Mouse (Mus musculus): ENCODE data around the gene Hoxa13.

The Hoxa13 gene

DNA sequence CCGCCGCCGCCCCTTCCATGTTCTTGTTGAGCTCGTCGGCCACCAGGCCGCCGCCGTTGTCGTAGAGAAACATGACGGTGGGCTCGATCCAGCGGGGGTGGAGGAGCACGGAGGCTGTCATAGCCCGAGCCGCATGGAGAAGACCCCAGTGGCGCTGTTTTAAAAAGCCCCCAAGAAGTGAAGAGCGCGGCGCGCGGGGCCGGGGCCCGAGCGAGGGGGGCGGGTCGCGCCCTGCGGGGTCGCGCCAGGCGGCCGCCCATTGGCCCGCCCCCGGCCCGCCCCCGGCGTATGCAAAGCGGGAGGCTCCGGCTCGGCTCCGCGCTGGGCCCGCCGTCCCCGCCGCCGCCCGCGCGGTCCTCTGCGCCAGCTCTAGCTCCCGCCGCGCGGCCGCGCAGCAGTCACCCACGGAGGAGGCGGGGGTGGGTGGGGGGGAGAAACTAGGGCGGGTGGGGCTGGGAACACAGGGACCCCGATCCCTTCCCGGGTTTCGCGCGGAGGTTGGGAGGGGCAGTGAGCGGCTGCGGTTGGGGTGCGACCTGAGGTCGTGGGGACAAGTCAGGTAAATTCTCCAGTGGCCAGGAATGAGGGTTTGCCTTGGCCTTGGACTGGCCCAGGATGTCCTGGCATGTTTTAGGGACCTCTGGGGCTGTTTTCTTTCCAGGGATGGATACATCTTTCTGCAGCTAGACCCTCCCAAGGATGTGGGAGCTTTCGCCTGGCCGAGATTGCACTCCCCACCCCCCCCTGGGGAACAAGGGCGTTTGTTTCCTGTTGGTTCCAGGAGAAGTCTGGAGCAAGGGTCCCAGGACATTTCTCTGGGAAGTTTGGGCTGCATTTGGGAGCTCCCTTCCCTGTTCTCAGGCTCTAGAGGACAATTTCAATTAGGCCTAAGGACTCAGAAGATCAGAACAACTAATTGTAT lies at the start of gene Hoxa13:
Hoxa13 (minus strand) TSS at position 227 of the 922 bp plus-strand sequence.
- no peak for DNase-seq (ENCODE audit: low read depth, low spot score)

DNA sequence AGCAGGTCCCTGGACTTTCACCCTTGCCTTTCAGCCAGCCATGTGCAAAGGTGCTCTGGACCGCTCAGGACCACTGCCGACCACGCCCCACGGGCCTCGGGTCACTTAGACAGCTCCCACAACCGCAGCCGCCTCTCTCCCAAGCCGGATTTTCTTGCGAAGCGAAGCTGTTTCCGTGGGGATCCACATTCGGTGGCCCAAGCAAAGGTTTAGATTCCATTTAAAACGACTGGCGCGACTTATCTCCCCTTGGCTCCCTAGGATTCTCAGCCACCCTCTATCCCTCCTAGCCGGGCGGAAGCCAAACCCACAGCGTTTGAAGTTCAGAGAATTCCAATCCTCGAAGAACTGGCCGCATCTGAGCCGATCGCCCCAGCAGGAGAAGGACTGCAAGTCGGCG lies 49.7 kb upstream of the Hoxa13 start:
- no peak for DNase-seq (ENCODE audit: low read depth, low spot score)

DNA sequence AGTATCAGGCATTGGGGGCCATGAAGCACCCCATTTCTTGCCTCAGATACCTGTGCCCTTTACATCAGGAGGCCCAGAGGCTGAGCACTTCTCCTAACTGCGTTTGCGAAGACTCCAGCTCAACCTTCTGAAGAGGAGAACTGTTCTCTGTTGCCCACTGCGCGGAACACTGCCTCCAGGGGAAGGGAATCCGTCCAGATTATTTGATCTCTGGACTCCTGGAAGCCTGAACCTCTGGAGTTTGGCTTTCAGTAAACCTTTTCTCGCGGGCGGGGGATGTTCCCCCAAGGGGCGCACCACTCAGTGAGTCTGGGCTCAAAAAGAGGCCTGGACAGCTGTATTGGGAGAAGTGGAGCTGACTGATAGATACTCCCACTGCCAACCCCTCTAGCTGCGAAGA lies 49.1 kb upstream of the Hoxa13 start:
- DNase-seq (ENCODE audit: low read depth, low spot score): no peak

DNA sequence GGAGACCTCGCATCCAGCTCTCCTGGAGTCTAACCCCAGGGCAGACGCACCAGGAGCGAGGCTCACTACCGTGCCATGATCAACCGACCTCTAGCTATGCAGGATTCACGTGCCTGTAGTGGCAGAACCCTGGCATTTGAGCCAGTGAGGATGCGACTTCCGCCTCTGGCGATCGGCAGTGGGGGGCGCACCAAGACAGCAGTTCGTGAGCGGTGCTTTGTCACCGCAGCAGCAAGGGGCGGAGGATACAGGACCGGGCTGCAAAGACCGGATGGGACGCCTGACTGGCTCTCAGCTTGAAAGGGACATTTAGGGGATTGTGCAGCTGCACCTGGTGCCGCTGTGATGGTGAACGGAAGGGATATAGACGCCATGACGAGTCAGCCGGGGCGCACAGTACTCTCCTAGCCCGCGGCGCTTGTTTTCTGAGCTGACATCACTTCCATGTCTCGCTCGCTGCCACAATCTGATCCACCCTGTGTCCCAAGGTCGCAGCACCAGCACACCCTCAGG lies 45.3 kb upstream of the Hoxa13 start:
- DNase-seq (ENCODE audit: low read depth, low spot score): no peak

DNA sequence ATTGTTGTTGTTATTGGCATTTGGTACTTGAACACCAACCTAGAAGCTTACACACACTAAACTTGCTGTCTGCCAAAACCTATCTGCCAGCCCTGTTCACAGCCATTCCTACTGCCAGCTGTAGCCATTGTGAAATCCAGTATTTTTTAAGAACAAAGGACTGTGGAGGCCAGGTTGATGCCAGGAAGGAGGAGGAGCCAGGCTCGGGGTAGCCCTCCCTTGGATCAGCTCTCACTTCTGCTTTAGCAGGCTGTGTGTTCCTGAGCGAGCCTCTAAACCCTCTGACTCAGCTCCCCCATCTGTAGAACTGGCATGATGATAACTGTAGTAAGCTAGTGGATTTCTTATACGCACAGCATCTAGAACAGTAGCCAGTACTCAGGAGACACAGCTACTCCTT lies 42.7 kb upstream of the Hoxa13 start:
- no peak for DNase-seq (ENCODE audit: low read depth, low spot score)

DNA sequence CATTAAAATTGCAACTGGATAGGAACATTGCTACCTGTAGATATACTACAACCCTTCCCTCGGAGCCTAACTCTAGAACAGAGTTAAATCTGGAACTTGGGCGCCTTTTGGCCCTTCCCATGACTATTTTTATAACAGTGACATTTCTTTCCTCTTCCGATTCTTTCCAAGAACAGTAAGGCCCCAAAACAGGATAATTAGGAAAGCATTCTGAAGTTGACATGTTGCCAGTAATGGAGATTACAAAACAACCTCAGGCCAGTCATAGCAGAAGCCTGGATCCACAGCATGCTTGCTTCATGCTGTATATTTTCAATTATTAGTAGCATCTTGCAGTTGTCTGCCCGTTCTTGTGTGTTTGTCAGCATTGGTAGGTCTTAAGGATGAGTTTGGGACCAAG lies 40.1 kb upstream of the Hoxa13 start:
- no peak for DNase-seq (ENCODE audit: low read depth, low spot score)

DNA sequence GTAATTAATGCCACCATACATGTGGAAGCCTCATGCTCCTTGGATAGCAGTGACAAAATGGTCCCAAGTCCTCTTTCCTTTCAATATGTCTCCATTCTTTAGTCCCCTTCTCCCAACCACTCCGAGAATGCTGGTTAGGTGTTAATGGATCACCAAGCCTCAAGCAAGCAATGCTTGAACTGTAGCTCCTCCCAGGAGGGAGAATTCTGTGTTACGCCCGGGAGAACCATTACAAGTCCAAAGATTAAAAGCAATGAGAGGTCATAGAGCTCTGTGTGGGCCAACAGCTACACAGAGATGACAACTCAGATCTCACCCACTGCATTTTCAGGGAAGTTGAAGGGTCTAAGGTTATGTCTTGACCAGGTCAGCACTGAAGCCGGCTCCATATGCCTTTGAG lies 37.8 kb upstream of the Hoxa13 start:
- DNase-seq (ENCODE audit: low read depth, low spot score): no peak

DNA sequence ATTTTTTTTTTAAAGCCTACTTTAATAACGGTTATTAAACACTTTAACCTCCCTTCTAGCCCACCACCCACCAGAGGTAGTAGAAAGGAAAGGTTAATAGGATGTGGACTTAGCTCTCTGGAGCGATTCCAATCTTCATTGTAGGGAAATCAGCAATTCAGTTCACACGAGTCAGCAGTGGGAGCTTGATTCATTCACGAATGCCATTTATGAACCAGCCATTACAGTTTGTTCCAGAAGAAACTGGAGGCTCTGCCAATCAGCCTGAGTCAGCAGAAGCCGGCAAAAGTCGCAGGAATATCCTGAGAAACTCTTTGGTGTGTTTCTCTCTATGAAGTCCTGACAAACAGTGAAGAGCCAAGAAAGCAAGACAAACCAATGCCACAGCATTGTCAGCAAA lies 33.9 kb upstream of the Hoxa13 start:
- DNase-seq (ENCODE audit: low read depth, low spot score): no peak

DNA sequence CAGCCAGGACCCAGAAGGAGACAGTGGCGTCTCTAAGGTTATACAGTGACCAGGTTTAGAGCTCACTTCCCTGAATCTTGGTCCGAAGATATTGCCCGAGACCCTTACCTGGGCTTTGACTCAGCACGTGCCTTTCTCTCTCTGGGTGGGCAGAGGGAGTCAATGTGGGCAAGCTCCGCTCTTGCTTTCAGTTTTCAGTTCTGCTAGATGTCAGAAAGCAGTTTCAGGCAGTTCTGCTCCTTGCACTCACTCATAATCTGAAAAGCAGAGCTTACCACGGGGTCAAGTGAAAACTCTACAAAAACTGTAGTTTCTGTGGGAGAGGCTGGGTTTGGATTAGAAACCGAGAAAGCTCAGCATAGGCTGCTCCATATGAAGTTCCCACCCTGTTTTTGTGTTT lies 31.6 kb upstream of the Hoxa13 start:
- no peak for DNase-seq (ENCODE audit: low read depth, low spot score)

DNA sequence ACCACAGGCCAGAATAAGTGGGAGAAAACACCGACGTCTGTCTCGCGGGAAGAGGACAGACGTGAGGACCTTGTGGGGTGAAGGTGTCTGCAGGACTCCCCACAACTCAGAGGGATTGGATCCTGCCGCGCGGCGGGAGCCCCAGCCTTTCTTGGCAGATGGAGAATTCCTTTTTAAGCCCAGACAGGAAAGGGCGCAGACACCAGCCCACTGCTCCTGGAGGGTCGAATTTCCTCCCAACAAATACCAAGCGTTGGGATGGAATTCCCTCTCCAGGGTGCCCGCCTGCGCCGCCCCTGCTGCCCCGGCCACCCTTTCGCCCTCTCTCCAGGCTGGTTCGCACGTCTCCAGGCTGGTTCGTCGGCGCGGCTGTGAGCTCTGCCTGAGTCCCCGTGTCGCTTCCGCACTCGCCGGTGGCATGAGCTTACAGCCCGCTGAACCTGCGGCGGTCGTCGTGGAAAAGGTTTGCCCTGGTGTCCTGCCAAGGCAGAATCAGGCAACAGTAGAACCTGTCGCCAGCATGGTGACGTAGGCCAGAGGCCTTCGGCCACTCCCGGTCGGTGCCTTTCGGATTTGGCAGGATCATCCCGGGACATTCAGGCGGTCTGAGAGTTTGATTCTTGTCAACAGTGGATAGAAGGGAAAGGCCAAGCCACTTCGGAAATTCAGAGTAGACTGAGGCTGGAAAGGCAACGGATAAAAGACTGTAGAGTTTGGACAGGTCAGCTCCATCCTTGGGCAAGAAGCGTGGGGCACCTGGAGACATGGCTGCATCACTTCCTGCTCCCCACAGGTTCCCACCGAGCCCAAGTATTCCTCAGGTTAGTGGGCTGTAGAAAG lies 30.6 kb upstream of the Hoxa13 start:
- no peak for DNase-seq (ENCODE audit: low read depth, low spot score)

DNA sequence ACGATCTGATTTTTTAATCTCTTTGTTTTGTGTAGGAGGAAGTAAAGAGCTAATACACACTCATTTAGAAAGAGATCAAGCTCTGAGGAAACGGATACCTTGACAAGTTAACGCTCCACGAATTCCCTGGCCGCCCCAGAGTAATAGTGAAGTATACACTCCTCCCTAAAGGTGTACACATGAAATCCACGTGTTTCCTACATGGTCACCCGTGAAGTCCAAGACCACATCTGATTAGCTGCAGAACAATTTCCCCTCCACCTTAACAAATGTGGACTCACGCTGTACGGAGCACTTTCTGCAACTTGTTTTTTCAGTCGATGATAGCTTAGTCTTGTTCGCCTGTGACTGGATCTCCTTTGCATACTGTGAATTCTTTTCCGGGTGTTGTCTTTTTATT lies 29.5 kb upstream of the Hoxa13 start:
- DNase-seq (ENCODE audit: low read depth, low spot score): no peak

DNA sequence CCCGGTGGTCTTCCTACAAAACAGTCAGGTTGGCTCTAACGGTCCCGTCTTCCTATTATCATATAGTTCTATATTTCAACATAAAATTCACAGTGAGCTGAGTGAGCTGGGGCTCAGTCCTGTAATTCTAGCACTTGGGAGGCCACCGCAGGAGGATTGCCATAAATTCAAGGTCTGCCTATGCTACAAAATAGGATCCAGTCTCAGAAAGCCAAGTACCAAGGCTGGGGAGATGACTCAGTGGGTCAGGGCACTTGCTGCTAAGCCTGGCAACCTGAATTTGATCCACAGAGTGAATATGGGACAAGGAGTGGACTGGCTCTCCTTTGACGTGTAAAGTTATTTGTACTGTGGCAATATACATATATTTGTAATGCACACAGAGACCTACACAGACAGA lies 23.2 kb upstream of the Hoxa13 start:
- no peak for DNase-seq (ENCODE audit: low read depth, low spot score)

DNA sequence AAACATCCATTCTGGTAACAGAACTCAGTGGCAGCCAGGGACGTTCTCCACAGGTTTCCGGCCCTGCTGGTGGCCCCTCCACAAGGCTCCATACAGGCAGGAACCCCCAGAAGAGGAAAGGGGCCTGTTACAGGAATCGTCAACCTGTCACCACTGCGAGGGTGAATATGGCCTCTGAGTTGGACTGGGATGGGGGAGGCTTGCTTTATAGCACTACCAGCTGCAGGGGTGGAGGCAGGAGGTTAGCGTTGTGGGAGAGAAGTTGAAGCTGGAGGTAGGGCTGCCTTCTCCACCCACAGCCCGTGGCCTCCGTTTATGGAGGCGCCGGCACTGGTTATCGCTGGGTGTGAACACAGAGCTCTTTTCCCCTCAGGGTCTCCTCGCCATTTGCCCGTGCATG lies 20.4 kb upstream of the Hoxa13 start:
- DNase-seq (ENCODE audit: low read depth, low spot score): no peak

DNA sequence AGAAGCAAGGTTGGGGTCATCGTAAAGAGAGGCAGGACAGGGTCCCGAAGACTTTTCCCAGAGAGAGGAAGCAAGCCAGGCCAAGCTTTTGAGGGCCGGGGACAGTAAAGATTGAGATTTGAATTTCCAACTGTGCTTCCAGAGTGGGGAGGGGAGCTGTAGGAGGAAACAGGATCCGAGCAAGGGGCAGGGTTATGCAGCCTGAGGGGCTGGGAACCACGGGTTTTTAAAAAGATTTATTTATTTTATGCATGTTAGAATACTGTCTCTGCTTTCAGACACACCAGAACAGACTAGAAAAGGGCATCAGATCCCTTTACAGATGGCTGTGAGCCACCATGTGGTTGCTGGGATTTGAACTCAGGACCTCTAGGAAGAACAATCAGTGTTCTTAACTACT lies 16.2 kb upstream of the Hoxa13 start:
- DNase-seq (ENCODE audit: low read depth, low spot score): no peak

DNA sequence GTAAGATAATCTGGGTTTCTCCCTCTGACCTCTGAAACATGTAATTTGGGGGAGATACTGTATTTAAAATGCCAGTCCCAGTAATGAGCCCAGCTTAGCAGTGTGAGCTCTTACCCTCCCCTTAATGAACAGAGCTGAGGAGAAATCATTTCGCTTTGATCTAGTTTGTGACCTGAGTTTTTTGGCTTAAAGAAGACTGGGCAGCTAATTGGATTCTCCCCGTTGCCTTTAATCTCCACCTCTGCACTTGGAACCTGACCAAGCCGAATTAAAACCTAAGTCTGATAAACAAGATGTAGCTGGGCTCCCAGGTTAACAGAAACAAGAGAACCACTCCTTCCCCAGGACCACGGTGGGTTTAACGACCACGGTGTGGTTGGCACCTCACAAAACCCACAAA lies 15.7 kb upstream of the Hoxa13 start:
- DNase-seq (ENCODE audit: low read depth, low spot score): no peak

DNA sequence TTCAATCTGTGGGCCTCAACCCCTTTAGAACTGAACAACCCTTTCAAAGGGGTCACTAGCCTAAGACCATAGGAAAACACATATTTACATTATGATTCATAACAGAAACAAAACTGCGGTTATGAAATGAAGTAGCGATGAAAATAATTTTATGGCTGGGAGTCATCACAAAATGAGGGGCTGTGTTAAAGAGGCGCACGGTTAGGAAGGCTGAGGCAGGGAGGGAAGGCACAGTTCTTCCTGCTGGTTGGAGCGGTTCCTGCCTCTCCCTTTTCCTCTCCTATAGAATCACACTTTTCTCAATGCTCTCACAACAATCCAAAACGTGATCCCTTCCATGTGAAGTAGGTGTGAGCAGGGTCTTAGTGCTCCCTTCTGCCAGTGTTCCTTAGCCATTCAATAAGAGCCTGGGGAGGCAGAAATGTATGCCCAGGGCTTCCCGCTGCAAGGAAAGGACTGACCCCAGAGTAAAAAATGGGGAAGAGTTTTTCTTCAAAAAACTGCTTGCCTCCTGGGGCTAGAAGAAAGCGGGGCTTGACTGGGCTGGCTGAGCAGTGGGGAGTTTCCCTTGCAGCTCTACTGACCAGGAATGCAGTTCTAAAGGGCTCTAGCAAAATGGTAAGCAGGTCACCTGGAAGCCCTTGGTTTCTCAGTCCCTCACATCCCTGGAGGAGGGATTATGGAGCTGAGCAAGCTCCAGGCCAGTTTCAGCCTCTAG lies 15.0 kb upstream of the Hoxa13 start:
- no peak for DNase-seq (ENCODE audit: low read depth, low spot score)

DNA sequence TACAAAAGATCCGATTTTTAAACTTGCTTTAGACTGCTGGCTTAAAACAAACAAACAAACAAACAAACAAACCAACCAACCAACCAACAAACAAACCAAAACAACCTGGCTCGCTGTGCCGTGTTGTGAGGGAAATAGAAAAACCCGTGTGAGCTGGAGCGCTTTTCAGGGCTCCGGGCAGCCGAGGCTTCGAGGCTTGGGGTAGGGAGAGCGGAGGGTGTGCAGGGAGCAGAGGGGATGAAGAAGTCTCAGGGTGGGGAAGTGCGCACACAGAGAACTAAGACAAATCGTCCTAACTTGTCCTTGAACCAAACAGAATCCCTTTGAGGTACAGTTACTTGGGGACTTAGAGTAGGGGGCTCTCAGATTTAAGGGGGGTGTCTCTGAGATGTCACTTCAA lies 13.9 kb upstream of the Hoxa13 start:
- no peak for DNase-seq (ENCODE audit: low read depth, low spot score)

DNA sequence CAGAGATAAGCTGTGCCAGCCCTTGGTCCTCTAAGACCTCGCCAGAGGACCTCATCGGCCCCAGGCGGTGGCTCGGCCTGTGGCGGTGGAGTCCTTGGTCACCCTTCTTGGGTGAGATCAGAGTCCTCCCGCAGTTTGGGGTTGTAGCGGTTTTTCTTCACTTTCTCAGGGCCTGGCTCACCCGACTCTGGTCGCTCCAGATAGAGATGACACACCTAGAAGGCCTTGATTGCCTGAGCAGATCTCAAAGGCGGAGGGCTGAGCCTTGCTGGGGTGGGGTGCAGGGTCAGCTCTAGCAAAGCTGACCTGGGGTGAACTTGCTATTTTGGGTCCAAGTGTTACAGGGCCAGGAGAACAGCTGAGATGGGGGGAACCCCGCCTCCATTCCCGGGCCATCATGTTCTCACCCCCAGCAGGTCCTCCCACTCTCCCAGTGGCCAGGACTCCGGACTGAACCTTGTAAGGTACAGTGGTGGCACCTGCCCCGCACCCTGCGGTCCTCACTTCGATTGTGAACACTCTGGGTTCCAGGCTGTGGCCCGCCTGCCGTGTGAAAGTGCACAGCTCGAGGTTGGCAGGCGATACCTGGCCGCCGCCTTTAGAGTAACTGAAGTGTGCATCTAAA lies 13.1 kb upstream of the Hoxa13 start:
- DNase-seq (ENCODE audit: low read depth, low spot score): no peak

DNA sequence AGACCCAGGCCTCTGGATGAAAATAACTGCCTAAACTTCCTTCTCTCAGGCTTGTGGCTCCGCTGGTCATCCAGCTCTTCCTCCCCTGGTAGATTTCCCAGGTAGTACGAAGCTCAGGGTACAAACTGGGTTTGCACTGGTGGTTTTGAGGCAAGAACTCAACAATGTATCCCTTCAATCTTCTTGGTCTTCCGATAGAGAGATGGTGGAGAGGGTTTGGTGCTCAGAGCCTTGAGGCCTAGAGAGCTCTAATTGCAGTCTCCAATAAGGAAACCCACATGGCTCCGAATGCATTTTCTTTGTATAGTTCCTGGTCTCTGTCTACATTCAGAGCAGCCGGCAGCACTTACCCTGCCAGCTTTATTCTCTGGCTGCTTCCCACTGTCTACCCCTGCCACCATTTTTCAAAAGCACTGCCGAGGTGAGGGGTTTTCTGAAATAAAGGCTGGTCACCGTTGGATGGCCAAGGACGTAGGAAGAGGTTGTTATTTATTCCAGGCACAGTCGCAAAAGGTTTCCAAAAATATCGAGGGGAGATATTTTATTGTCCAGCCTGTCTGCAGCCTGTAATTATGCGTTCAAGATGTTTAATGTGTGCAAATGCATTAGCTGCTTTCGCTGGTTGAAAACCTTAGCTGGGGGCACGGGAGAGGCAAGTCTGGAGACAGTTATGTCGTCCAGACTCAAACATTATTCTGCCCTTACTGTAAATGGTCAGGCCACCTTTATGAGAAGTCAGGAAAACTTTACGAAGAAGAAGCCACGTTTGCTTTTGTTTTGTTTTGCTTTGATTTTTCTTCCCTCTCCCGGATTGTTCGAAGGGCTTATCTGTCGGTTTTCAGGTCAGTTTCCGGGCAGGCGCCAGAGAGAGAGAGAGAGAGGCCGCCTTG lies 12.3 kb upstream of the Hoxa13 start:
- no peak for DNase-seq (ENCODE audit: low read depth, low spot score)

All from brain, embryonic 18.5 days (tissue).